ENCODE assay signal across 27 mouse cellular contexts in the genomic region with DNA sequence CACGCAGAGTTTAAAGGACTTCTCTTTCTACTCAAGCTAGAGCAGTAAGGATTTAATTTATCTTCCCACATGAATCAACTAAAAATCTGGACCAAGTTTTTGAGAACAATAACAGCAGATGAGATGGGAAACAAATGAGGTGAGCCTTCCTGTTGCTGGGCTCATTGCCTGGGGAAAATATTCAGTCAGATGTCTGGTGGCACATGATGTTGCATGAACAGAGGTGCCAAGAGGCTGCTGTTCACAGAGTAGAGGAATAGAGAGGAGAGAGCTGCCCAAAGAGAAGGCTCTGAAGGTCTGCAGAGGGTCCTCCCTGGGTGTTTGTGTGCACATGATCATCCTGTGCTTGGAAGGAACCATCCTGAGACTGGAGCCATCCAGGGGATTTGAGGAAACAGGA. TPM values are rescaled to one million over a fixed set of nuclear protein-coding genes. Genes with fewer than 3 reads are reported as not detected.
A peak's percentile ranks its signal among the peaks of the same experiment; 100 is the strongest.
DNase-seq lines count a peak whose midpoint lies in the region; ATAC-seq lines count a peak whose summit lies in the region.
"Had no signal": no experiment of that assay in that cellular context is flagged by ENCODE, and none has a peak within 500 bp of the region (broad histone marks: within the 10 kb centered on the region; RNA-seq: fewer than 3 reads in every experiment).

No protein-coding gene starts in this region.

- H3K36me3 ChIP-seq in hindbrain, embryonic 14.5 days (replicated peaks; ENCODE audit: control insufficient read depth, insufficient read depth) = no peaks in the 10 kb centered on the region
- H3K36me3 ChIP-seq in midbrain, embryonic 10.5 days = no peaks in the 10 kb centered on the region
- H3K36me3 ChIP-seq: embryonic facial prominence, embryonic 10.5 days; embryonic facial prominence, embryonic 13.5 days; heart, embryonic 12.5 days; heart, embryonic 15.5 days; hindbrain, embryonic 15.5 days had no signal

- no peaks in the 10 kb centered on the region for H3K27me3 ChIP-seq in hindbrain, embryonic 14.5 days (ENCODE audit: control insufficient read depth, insufficient read depth, low read length)
- H3K27me3 ChIP-seq in midbrain, embryonic 10.5 days (ENCODE audit: low read depth, poor library complexity, severe bottlenecking) = no peaks in the 10 kb centered on the region
- H3K27me3 ChIP-seq: embryonic facial prominence, embryonic 13.5 days; forebrain, embryonic 13.5 days; heart, embryonic 12.5 days; heart, embryonic 15.5 days; hindbrain, embryonic 15.5 days had no signal

- H3K27ac ChIP-seq in hindbrain, embryonic 14.5 days = no peak overlapping the region
- H3K27ac ChIP-seq in midbrain, embryonic 10.5 days (replicated peaks) = no peak overlapping the region
- H3K27ac ChIP-seq: embryonic facial prominence, embryonic 10.5 days; embryonic facial prominence, embryonic 13.5 days; forebrain, embryonic 13.5 days; heart, embryonic 15.5 days; hindbrain, embryonic 15.5 days had no signal

- peak; percentile 27 for DNase-seq in layer of hippocampus, adult 11-12 months (ENCODE audit: low spot score)
- DNase-seq in layer of hippocampus, postnatal 25 days (ENCODE audit: extremely low spot score in 1 of 2, low spot score in 1 of 2) = no peak
- peak; percentile 33 for DNase-seq in layer of hippocampus, adult 9-10 months (ENCODE audit: low spot score)
- DNase-seq in layer of hippocampus, postnatal 14 days (ENCODE audit: low spot score in 2 of 2) = peak; percentile 50 to 71
- DNase-seq in hindbrain, embryonic 14.5 days (ENCODE audit: low spot score) = no peak
- no peak for DNase-seq in midbrain, embryonic 10.5 days (ENCODE audit: low spot score)
- no peak for DNase-seq in right cerebral cortex, postnatal 14 days
- DNase-seq: adrenal gland, adult 2 months; adrenal gland, postnatal 14 days; cerebellum, adult 11-12 months; cerebellum, adult 8-10 months; cerebellum, postnatal 10 days; cerebellum, postnatal 36 days; embryo, embryonic 11 days; gastrocnemius, postnatal 14 days; heart, adult 18-20 months; heart, postnatal 10 days; heart, postnatal 4 days had no signal

- no peak overlapping the region for H3K9ac ChIP-seq in hindbrain, embryonic 14.5 days
- H3K9ac ChIP-seq: embryonic facial prominence, embryonic 13.5 days; forebrain, embryonic 13.5 days; heart, embryonic 12.5 days; heart, embryonic 15.5 days; hindbrain, embryonic 15.5 days had no signal

- no peak for ATAC-seq in hindbrain, embryonic 14.5 days (ENCODE audit: low FRiP score)
- ATAC-seq: CD4-positive, CD25-positive, alpha-beta regulatory T cell, adult 4 months; forebrain, embryonic 13.5 days; forebrain, embryonic 16.5 days had no signal

- H3K4me2 ChIP-seq in hindbrain, embryonic 14.5 days (replicated peaks) = no peak overlapping the region
- H3K4me2 ChIP-seq: embryonic facial prominence, embryonic 13.5 days; forebrain, embryonic 13.5 days; heart, embryonic 12.5 days; heart, embryonic 15.5 days; hindbrain, embryonic 15.5 days had no signal

- H3K4me3 ChIP-seq in hindbrain, embryonic 14.5 days (replicated peaks; ENCODE audit: low read length) = no peak overlapping the region
- no peak overlapping the region for H3K4me3 ChIP-seq in midbrain, embryonic 10.5 days
- H3K4me3 ChIP-seq: embryonic facial prominence, embryonic 10.5 days; embryonic facial prominence, embryonic 13.5 days; erythroblast, embryonic 14.5 days; forebrain, embryonic 13.5 days; heart, embryonic 12.5 days; heart, embryonic 15.5 days; hindbrain, embryonic 15.5 days had no signal

- H3K4me1 ChIP-seq in hindbrain, embryonic 14.5 days (replicated peaks; ENCODE audit: control insufficient read depth, insufficient read depth, low read length) = no peaks in the 10 kb centered on the region
- 0 out of 2 replicates have a peak, but pooled peaks cover 7% of the 10 kb centered on the region for H3K4me1 ChIP-seq in midbrain, embryonic 10.5 days
- H3K4me1 ChIP-seq: forebrain, embryonic 13.5 days; hindbrain, embryonic 15.5 days had no signal

- H3K9me3 ChIP-seq in hindbrain, embryonic 14.5 days (ENCODE audit: control insufficient read depth, low read length) = no peaks in the 10 kb centered on the region
- no peaks in the 10 kb centered on the region for H3K9me3 ChIP-seq in midbrain, embryonic 10.5 days (replicated peaks)
- H3K9me3 ChIP-seq: embryonic facial prominence, embryonic 10.5 days; forebrain, embryonic 13.5 days; heart, embryonic 12.5 days; heart, embryonic 15.5 days; hindbrain, embryonic 15.5 days had no signal

- 95% methylated on average over 1 of the region's 1 CpGs for WGBS in hindbrain, embryonic 14.5 days
- 89% methylated on average over 1 of the region's 1 CpGs for WGBS in midbrain, embryonic 10.5 days

RNA-seq across cellular contexts. Expression of a gene that starts 37.9 kb away (rescaled TPM):
- 10 to 100 TPM; 45.2 to 50.6 TPM for total RNA-seq in layer of hippocampus, postnatal 25 days (2021)
- total RNA-seq in layer of hippocampus, postnatal 14 days (2021) = 10 to 100 TPM; 34.1 to 47.0 TPM
- 4.6 and 6.5 TPM in 2 replicates for polyA plus RNA-seq in hindbrain, embryonic 14.5 days (2014; fragmentation: Nextera tagmentation; extraction: Ambion mirVana)
- polyA plus RNA-seq in midbrain, embryonic 10.5 days (2016; fragmentation: Nextera tagmentation; extraction: Ambion mirVana) = 0.93 and 1.5 TPM in 2 replicates
- total RNA-seq: heart, adult 18-20 months had no signal
- polyA plus RNA-seq: erythroblast, embryonic 14.5 days had no signal

Comparison
In these comparisons a context has a peak if more than half of its experiments do, and no peak if none do; other contexts are left out.
1. DNase-seq: peak in layer of hippocampus, adult 11-12 months (single experiment), layer of hippocampus, adult 9-10 months (single experiment) and layer of hippocampus, postnatal 14 days (2 of 2); none in layer of hippocampus, postnatal 25 days (0 of 2), hindbrain, embryonic 14.5 days (single experiment), midbrain, embryonic 10.5 days (single experiment) and right cerebral cortex, postnatal 14 days (single experiment).